In the genomic region with DNA sequence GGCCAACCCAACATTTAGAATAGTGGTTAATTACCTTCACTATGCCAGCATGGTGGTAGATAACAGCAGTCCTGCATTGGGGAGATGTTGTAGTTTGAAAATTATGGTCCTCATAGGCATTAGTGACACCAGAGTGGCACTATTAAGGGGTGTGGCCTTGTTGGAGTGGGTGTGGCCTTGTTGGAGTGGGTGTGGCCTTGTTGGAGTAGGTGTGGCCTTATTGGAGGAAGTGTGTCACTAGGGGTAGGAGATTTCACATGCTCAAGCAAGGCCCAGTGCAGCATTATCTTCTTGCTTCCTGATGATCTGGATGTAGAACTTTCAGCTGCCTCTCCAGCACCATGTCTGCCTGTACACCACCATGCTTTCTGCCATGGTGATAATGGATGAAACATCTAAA, we compare ENCODE assay signal across 22 mouse cellular contexts.
DNase-seq lines count a peak whose midpoint lies in the region; ATAC-seq and TF ChIP-seq lines count a peak whose summit lies in the region.
"Had no signal": no experiment of that assay in that cellular context is flagged by ENCODE, and none has a peak within 500 bp of the region (broad histone marks: within the 10 kb centered on the region; RNA-seq: fewer than 3 reads in every experiment).

No protein-coding gene starts in this region.

- 0 out of 2 replicates have a peak, but pooled peaks have one; percentile 35 for ATAC-seq in liver, embryonic 14.5 days (ENCODE audit: insufficient read depth)
- no peak for ATAC-seq in liver, embryonic 12.5 days
- ATAC-seq: forebrain, embryonic 14.5 days; forebrain, embryonic 16.5 days had no signal

- peaks cover 0 to 6% of the 10 kb centered on the region in 2 experiments; a peak in 2 of 4 replicates for H3K4me1 ChIP-seq in liver, embryonic 14.5 days (replicated peaks; ENCODE audit: control insufficient read depth in 2 of 2, insufficient read depth in 2 of 2, low read length in 1 of 2)
- H3K4me1 ChIP-seq in liver, embryonic 12.5 days = peaks cover 12% of the 10 kb centered on the region
- H3K4me1 ChIP-seq: embryonic facial prominence, embryonic 13.5 days; embryonic facial prominence, embryonic 15.5 days had no signal

- no peaks in the 10 kb centered on the region for H3K27me3 ChIP-seq in liver, embryonic 14.5 days (ENCODE audit: control insufficient read depth, insufficient read depth, low read length)
- no peaks in the 10 kb centered on the region for H3K27me3 ChIP-seq in liver, embryonic 12.5 days (replicated peaks)
- H3K27me3 ChIP-seq: embryonic facial prominence, embryonic 13.5 days; embryonic facial prominence, embryonic 15.5 days; forebrain, embryonic 12.5 days had no signal

- no peak for TF ChIP-seq CTCF in liver, embryonic 14.5 days (IDR thresholded peaks at IDR 0.05; ENCODE audit: low read depth)

- no peaks in the 10 kb centered on the region for H3K9me3 ChIP-seq in liver, embryonic 14.5 days (ENCODE audit: control insufficient read depth, low read length)
- H3K9me3 ChIP-seq in liver, embryonic 12.5 days (replicated peaks) = no peaks in the 10 kb centered on the region
- H3K9me3 ChIP-seq: embryonic facial prominence, embryonic 13.5 days; embryonic facial prominence, embryonic 15.5 days; forebrain, embryonic 10.5 days; forebrain, embryonic 12.5 days had no signal

- no peak for DNase-seq in liver, embryonic 14.5 days (ENCODE audit: low read depth in 3 of 3, low spot score in 3 of 3)
- DNase-seq in ZHBTc4 (ENCODE audit: low read depth, low spot score) = peak; percentile 23
- DNase-seq in adrenal gland, postnatal 4 days (ENCODE audit: low spot score in 2 of 2) = no peak
- no peak for DNase-seq in adrenal gland, postnatal 14 days
- DNase-seq: adrenal gland, adult 2 months; adrenal gland, postnatal 10 days; adrenal gland, postnatal 36 days; cerebellum, adult 11 months; cerebellum, adult 18-20 months; cerebellum, adult 8-10 months; cerebellum, adult 9-11 months; cerebellum, postnatal 14 days; cerebellum, postnatal 36 days; embryo, embryonic 11 days had no signal

- no peak overlapping the region for H3K4me2 ChIP-seq in liver, embryonic 14.5 days (ENCODE audit: low read depth)
- H3K4me2 ChIP-seq in liver, embryonic 12.5 days = no peak overlapping the region
- H3K4me2 ChIP-seq: embryonic facial prominence, embryonic 13.5 days; embryonic facial prominence, embryonic 15.5 days; forebrain, embryonic 12.5 days had no signal

- no peak overlapping the region for H3K27ac ChIP-seq in liver, embryonic 14.5 days
- no peak overlapping the region for H3K27ac ChIP-seq in liver, embryonic 12.5 days
- H3K27ac ChIP-seq: embryonic facial prominence, embryonic 13.5 days; embryonic facial prominence, embryonic 15.5 days; forebrain, embryonic 10.5 days; forebrain, embryonic 12.5 days had no signal

- TF ChIP-seq EP300 in liver, embryonic 14.5 days (IDR thresholded peaks at IDR 0.05; ENCODE audit: low read depth) = no peak

- no peak overlapping the region for H3K9ac ChIP-seq in liver, embryonic 14.5 days (replicated peaks)
- no peak overlapping the region for H3K9ac ChIP-seq in liver, embryonic 12.5 days
- H3K9ac ChIP-seq: embryonic facial prominence, embryonic 13.5 days; embryonic facial prominence, embryonic 15.5 days; forebrain, embryonic 12.5 days had no signal

- H3K36me3 ChIP-seq in liver, embryonic 14.5 days (replicated peaks; ENCODE audit: control insufficient read depth, insufficient read depth, low read depth) = no peaks in the 10 kb centered on the region
- no peaks in the 10 kb centered on the region for H3K36me3 ChIP-seq in liver, embryonic 12.5 days
- H3K36me3 ChIP-seq: embryonic facial prominence, embryonic 13.5 days; embryonic facial prominence, embryonic 15.5 days; forebrain, embryonic 10.5 days; forebrain, embryonic 12.5 days had no signal

- no peak overlapping the region for H3K4me3 ChIP-seq in liver, embryonic 14.5 days (ENCODE audit: insufficient read depth in 1 of 2, low read depth in 2 of 2, low read length in 2 of 2)
- H3K4me3 ChIP-seq in liver, embryonic 12.5 days = no peak overlapping the region
- H3K4me3 ChIP-seq: embryonic facial prominence, embryonic 13.5 days; embryonic facial prominence, embryonic 15.5 days; erythroblast, embryonic 14.5 days; forebrain, embryonic 10.5 days; forebrain, embryonic 12.5 days had no signal
